Mouse (Mus musculus) layer of hippocampus, postnatal 36 days (tissue): ENCODE data around the gene Aff3. TPM values are rescaled to one million over a fixed set of nuclear protein-coding genes. Genes with fewer than 3 reads are reported as not detected.
A peak's percentile ranks its signal among the peaks of the same experiment; 100 is the strongest.

Source experiments
- DNase-seq, 2 experiments: peaks; one replicate each; pipeline ENCODE4 v3.0.0; 2022
- total RNA-seq, 2 experiments: library from RNA; stranded (reverse); gene quantifications; 2 replicates each; pipeline ENCODE4 v1.2.3; 2021

Gene Aff3
- total RNA-seq, 2 experiments from 2014 or later = 99.4 to 119 TPM

- DNase-seq = no peak
These were observed 176.9 kb downstream of the Aff3 start for GRCm38 (mm10) chr1:38487884-38488283.

GRCm38 (mm10) chr1:38483191-38483590 lies 181.6 kb downstream of the Aff3 start:
- DNase-seq = no peak

DNA sequence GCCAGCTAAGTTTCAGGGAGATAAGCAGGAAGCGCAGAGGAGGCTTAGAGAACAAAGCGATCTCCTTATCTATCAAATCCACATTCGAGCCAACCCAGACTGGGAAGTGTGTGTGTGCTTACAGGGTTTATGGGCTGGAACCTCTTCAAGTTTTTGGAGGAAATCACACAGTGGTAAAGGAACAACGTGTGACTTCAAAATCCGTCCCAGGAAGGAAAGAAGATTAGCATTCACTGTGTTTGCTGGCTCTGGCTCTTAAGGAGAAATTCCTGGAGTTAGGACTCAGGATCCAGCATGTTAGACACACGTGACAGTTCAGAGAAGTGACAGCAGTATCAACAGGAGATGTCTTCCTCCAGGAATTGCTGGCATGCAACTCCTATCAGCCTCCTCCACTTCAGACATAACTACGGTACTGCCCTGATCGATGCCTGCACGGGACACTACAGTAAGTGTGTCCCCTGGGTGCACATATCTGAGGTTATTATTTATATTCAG lies 186.5 kb downstream of the Aff3 start:
- no peak for DNase-seq

- no peak for DNase-seq
These were observed 193.9 kb downstream of the Aff3 start for GRCm38 (mm10) chr1:38470817-38471216.

DNA sequence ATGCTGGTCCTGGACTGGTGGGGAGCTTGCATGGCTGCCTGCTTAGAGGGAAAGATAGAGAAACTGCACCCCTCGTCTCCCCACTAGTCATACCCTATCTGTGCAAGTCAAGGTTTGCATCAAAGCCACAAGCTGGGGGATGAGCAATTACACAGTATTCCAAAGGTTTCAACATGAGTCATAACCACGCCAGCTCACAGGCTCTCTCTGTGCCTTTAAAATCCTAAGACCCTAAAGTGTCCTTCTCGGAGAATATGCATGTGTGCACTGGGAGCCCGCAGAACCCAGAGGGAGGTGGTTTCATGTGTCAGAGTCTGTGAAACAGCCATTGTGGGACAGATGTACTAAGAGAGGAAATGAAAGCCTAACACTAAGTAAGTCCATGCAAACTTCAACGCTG lies 194.6 kb downstream of the Aff3 start:
- DNase-seq = no peak

DNA sequence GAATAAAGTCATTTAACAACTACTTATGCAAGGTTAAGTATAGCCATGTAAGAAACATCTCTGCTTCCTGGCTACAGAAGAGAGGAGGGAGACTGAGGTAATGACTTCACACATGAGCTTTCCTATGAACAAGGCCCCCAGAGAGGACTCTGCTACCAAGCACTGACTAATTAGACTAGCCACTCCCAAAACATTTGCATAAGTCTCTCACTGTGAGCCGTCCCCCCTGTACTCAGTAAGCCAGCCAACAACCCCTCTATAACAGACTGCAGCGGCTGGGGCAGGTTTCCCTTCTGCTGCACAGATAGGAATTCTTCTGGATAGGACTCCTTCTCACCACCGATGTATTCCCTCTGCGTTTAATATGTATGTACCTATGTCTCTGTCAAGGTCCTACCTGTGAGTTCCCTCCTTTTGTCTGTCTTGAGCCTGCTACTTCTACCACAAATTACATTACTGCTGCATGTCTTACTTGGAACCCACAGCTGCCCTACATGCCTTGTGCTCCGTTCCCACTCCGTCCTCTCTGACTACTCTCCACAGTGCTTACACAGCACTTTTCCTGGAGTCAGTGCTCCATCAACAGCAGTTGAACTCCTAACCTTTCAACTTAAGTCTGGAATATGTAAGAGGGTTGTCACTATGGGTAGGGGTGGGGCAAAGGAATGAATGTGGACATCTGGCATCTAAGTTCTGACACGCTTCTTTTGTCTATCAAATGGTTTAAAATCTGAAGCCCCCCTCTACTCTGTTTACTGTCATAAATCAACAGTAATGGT lies 197.3 kb downstream of the Aff3 start:
- no peak for DNase-seq

DNA sequence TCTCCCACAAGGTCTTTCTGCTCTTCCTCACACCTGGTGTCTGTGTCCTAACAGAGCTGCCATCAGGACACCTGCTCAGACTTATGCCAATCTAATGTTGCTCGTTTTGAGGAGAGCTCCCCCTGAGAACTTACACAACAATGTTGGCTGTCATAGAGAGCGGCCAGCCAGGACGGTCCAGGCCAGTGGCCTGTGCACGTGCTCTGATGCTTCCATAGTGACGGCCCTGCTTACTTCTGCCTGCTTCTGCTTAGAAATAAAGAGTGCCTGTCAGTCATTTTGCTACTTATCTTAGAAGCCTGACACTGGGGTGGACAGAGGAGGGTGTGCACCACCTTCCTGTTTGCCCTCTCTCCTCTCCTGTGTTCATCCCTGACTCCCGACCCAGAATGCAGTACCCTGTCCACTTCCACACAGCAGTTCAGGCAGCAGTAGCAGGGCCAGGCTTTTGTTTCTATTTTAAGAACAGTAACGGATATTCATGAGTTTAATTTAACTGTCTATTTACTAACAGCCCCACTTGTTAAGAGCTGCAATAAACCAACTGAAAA lies 208.0 kb downstream of the Aff3 start:
- no peak for DNase-seq

DNA sequence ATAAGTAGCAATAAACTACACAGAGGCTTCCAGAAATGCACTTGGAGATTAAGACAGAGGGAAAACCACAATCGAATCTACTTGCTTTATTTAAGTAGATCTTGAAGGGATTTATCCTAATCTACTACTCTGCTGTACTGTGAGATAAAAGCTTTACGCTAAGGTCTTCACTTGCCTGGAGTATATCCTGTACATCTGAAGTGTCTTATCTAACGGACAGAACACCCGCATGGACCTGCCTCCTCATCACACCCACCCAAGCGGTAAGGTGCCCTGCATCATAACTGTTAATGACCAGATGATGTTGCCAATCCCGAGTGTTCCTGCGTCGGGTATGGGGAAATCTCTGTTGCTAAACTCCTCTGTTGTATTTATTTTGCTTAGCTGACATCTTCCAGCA lies 209.8 kb downstream of the Aff3 start:
- DNase-seq = no peak

DNA sequence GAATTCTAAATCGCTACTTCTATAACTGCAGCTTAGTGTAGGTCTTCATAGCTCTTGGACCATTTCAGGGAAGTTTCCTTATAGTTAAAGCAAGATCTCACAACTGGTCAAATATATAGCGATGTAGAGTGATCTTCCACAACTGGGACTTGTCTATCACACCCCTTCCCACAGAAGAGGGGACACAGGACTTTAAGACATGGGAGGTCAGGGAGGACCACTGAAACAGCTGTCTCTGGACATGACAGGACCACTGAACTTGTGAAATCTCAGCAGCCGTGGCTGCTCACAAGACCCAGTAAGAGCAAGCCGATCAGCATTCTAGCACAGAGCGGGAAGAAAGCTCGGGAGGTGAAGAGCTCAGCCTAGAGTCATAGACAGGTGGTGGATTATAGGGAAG lies 213.4 kb downstream of the Aff3 start:
- DNase-seq = no peak

GRCm38 (mm10) chr1:38450677-38451076 lies 214.1 kb downstream of the Aff3 start:
- DNase-seq = peak; percentile 67 to 72

DNA sequence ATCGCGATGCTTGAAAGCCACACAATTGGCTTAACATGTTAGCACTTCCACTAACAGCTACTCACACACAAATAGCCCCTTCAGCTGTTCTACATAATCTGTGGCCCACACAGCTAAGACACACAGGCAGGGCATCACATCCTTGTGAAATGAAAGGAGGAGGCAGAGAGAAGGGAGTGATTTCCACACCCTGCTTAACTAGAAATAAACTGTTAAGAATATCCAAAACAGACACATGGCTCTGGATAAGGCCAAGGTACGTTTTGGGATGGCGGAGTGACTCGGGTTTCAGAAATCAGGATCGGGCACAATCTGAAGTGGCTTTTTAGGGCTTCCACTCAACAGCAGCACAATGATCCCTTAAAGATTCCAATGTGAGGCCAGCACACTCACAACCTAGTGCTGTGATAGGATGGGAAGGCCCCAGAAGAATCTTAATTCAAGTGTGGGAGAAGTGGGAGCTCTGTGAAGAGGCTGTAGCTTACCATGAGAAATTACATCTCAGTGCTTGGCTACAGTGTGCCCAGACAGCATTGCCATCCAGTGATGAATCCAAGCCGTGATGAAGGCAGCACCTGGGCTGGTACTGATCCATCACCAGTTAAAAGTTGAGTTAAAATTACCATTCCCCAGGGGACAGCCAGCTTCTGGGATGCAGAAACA lies 214.8 kb downstream of the Aff3 start:
- DNase-seq = no peak

DNA sequence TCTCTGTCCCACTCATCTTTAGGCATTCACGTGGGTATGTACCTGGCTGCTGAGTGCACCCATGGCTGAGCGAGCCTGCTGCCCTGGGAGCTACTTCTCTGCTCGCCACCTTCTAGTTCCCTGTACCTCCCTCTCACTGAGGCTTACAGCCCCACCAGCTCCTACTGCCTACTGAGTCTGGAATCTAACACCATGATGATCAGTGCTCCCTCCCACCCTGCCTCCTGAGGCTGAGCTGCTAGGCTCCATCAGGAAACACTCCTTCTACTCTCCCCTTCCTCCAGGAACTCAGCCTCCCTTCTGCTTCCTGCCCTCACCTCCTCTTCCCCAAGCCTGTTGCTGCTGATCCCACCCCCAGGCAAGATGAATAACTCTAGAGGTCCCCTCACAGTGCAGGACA lies 215.9 kb downstream of the Aff3 start:
- no peak for DNase-seq

DNA sequence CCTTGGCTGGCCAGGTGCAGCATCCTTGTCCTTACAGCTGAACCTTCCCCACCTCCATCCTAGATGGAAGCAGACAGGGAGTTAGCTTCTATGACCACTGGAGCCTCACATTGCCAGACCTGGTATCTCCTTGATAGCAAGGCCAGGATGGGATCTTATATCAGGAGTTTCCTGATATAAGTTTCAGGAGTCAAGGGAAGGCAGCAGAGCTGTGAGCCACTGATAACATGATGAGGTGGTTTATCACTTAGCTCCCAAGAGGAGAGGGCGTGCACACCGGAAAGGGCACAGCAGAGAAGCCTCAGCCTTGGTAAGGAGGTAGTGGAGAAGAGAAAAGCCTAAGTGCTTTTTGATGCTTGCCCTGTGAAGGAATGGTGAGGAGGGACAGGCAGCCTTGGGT lies 217.2 kb downstream of the Aff3 start:
- DNase-seq = no peak

DNA sequence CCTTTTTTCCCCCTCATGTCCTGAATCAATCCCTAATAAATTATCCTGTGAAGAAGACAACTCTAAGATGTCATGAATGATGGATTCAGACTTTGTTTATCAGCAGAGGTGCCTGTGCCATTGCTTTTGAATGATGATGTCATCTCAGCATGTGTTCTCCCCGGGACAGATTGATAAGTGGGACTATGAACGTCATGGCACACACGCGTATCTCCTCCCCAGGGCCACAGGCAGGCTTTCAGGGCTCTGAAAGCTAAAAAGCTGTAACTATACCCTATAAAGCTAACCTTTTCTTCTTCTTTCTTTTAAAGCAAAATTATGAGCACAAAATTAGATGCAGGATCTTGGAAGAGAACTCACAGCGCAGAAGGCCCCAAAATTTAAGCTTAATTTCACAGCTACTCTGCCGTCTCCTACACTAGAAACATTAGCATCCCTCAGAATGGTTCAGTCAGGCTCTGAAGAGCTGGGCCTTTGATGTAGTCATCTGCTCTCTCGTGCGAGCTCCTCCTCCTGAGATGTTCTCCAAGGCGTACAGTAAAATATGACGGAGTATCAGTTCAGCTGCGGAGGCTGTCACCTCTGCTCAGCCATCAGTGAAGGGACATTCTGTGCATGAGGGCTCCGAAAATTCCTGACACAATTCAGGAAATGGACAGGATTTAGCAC lies 218.5 kb downstream of the Aff3 start:
- DNase-seq = no peak

GRCm38 (mm10) chr1:38442887-38443286 lies 221.9 kb downstream of the Aff3 start:
- no peak for DNase-seq

- DNase-seq = no peak
These were observed 222.3 kb downstream of the Aff3 start for GRCm38 (mm10) chr1:38442479-38442878.

DNA sequence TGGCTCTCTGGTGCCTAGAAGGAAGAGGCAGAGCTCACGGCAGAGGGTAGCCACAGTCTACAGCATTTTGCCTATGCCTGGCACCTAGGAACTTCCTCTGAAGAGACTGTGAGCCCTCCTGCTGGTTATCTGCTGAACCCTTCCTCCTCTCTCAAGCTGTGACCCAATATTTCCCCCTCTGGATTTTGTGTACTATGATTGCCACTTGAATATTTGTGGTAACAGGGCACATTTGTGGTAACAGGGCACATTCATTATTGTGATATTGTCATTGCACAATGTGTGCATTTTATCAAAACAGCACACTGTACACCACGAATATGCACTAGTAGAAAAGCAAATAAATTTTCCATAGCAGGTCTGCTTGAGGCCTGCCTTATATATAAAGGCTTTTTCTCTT lies 223.0 kb downstream of the Aff3 start:
- DNase-seq = no peak

DNA sequence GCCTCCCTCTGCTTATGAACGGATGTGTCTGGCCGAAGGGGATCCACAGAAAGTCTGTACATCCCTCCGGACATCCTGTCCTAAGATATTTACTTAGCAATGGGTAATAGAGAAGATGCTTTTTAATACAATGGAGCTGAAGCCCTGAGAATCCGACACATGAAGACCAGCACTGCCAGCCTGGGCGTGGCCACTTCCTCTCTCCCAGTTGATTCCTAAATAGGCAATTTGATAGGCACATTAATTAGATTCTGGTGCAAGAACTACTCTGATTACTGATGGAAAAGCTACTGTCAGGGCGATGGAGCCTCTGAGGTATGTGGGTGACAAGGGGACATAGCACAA lies 224.3 kb downstream of the Aff3 start:
- DNase-seq = no peak

DNA sequence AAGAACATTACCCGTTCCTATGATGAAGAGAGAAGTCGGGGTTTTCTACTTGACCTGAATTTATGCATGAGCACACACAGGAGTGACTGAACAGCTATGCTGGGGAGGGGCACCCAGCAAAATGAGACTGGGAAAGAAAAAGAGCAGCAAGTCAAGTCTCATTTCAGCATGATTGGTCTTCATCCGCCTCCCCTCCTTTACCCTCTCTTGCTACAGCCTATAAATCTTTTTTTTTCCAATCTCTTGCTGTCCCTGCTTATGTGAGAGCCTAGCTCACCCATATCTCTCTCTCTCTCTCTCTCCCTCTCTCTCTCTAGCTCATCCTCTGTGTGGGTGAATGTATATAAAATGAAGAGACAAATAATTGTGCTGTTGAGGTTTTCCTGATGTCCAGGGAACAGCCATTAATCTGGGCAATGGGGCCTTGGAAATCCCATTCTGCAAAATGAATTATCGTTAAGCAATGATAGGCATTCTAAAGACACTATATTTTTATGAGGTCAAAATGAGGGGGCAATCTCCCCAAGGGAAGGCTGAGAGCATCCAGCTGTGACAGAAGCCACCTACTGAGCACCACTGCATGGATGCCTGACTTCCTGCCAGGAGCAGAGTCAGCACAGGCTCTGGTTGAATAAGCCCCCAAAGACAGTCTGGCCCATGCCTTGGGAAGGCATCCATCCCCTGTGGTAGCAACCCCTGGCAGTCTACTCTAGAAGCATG lies 224.8 kb downstream of the Aff3 start:
- DNase-seq = no peak

- DNase-seq = peak; percentile 76 to 81
These were observed 226.3 kb downstream of the Aff3 start for GRCm38 (mm10) chr1:38438447-38438846.

DNA sequence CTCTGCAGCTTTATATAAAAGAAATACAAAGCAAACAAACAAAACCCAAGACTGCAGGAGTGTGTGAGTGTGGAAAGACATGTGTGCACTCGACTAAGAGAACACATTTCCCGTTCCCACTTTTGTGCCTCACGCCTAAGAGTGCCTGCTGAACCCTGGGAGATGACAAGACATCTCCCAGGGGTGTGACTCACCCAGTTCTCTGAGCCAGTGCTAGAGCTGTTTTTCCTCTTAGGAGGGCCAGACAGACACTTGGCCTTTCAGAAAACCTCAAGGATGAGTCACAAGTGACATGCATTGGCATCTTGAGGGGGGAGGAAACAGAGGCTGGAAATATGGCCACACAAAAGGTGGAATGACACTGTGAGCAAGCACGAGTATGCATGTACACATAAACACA lies 227.1 kb downstream of the Aff3 start:
- DNase-seq = no peak

DNA sequence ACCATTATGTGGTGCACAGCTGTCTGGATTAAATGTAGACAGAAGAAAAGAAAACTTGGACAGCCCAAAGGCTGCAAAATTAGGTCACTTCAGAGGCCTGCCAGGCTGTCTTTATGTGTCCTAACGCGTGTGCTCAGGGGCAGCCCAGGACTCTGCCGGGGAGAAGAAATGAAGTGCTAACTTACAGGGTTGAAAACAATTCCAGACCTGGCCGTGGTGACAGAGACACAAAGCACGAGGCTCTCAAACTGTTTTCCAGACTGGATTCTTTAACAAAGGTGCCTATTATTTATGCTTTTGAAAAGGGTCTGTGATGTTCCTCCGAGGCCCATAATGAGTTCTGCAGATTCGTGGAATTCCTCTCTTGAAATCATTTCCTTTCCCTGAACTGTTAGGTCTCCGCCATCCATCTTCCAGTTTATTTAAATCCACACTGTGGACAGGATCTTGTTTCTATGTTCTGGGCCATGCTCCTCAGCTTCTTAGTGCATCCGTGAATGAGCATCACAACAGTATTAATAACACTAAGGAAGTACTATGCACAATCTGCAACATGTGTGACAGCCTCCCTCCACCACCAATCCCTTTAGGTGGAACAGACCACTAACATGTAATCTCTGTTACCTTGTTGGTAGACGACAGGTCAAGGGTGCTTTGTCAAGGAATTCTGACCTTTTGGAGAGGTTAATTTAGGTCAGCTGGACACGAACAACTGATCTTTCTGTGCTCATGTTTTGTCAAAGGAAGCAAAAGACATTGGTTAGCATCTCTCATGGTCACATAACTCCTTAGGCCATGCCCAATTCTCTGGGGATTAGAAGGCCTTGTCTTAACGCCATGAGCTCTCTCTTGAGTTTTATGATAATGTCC lies 228.0 kb downstream of the Aff3 start:
- no peak for DNase-seq
